Mouse (Mus musculus) ovary, adult 18-20 months (tissue): Measurements from ENCODE around the gene Schip1.

Experiments used
- DNase-seq: peaks from one replicate; pipeline ENCODE4 v3.0.0; 2022; ENCODE audit warnings: low spot score, mixed read lengths

Gene Schip1

DNA sequence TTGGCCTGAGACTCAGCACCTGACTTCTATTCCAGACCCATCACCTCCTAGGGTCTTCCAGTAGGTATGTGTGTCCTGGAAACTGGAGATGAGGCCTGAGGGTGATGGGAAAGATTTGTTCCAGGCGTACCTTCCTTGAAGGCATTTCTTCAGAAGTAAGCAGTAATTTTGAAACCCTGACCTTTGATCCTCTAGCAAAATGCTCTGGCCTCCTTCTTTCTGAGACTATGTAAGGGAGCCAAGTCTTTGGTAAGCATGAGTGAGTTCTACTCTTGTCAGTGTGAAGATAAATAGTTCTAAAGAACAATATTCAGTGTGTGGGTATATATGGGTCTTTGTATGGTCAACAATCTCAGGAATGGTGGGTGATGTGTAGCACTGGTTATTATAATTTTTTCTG lies 65.8 kb downstream of the Schip1 start:
- no peak for DNase-seq

GRCm38 (mm10) chr3:68138833-68139627 lies 74.4 kb downstream of the Schip1 start:
- no peak for DNase-seq

- DNase-seq, result no peak
These were observed 86.1 kb downstream of the Schip1 start for GRCm38 (mm10) chr3:68150688-68151087.

DNA sequence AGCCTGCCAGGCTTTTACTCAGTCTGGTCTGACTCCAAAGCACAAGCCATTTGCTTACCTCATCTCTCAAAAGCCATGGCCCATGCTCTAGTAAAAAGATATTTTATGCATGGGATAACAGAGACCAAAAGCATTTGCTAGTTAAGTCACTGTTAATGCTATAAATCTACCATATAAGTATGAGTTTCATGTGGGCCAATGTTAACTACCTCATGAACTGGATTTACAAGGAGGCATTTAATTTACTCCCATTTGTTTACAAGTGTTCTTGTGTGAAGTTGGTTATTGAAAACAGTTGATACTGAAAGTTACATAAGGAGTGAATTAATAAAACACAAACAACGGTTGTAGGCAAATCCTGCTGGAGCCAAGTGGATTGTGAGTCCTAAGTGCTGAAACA lies 95.6 kb downstream of the Schip1 start:
- no peak for DNase-seq

GRCm38 (mm10) chr3:68160760-68161159 lies 96.2 kb downstream of the Schip1 start:
- DNase-seq, result no peak

GRCm38 (mm10) chr3:68178248-68178647 lies 113.6 kb downstream of the Schip1 start:
- no peak for DNase-seq

GRCm38 (mm10) chr3:68187471-68187870 lies 122.9 kb downstream of the Schip1 start:
- DNase-seq, result no peak

- DNase-seq, result no peak
These were observed 124.5 kb downstream of the Schip1 start for GRCm38 (mm10) chr3:68189100-68189499.

DNA sequence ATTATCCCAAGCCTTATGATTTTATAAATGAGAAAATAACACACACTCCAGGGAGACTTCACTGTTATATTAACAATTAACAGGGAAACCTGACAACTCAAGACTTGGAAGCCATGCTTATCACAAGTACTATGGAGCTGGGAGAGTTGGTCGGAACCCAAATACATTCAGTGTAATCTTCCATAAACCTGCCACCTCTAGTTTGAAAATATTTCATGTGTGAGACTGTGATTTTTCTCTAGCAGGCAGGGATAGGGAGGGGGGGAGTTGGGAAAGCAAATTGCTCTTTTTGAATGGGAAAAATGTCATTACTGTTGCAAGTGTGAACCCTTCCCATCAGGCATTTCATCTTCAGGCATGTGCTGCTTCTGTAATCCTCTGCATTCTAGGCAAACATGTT lies 132.3 kb downstream of the Schip1 start:
- no peak for DNase-seq

GRCm38 (mm10) chr3:68201214-68201613 lies 136.6 kb downstream of the Schip1 start:
- DNase-seq, result no peak

DNA sequence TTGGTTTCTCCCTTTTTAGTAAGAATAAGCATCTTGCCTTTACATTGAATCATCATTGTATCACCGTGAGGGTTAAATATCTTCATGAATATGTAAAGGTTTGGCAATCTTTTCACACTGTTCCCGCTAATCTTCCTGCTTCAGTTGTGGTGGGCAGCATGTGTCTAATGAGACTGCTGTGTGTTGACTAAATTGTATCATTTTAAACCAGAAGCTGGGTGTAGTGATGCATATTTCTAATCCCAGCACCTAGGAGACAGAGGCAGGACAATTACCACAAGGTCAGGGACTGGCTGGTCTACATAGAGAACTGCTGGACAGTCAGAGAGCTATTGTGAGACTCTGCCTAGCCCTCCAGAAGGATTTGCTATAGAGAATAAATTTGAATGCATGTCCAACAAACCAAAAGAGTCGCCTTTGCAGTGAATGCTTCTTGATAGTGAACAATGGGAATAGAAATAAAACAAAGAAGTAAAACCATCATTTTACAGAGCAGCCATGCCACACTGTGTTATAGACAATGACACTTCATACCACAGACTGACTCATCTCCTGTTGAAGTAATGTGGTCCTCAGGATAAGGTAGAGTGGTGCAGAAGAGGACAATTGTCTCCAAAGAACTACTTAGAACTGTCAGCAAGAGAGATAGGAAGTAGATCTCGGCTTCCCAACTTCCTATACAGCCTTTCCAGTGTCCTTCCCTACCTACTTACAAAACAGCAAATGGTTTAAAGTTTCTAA lies 137.7 kb downstream of the Schip1 start:
- no peak for DNase-seq

DNA sequence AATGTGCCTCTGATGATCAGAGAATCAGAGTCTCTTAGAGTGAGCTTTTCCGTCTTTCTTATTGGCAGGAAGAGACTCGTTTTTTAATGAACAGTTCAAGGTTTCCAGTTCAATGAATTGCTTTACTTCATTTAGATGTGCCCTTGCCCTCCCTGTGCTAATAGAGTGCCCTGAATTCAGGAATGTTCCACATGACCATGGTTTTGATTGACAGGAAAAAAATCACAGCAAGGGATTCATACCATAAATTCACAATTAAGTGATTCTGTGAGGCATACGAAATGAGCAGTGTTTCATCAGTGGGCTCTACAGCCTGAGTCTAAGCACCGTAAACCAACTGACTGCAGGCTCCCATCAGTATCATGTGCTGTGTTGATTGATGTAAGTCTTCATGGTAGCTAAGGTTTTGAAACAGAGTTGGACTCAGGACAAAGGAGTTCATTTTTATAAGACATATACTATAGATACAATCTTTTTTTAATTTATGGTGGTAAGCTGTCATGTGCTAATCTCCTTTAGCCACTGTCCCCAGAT lies 139.4 kb downstream of the Schip1 start:
- DNase-seq, result no peak

- DNase-seq, result no peak
These were observed 145.8 kb downstream of the Schip1 start for GRCm38 (mm10) chr3:68210422-68210821.

- DNase-seq, result no peak
These were observed 156.8 kb downstream of the Schip1 start for GRCm38 (mm10) chr3:68221452-68221851.

GRCm38 (mm10) chr3:68239887-68240286 lies 175.3 kb downstream of the Schip1 start:
- no peak for DNase-seq

GRCm38 (mm10) chr3:68243239-68243638 lies 178.6 kb downstream of the Schip1 start:
- no peak for DNase-seq

DNA sequence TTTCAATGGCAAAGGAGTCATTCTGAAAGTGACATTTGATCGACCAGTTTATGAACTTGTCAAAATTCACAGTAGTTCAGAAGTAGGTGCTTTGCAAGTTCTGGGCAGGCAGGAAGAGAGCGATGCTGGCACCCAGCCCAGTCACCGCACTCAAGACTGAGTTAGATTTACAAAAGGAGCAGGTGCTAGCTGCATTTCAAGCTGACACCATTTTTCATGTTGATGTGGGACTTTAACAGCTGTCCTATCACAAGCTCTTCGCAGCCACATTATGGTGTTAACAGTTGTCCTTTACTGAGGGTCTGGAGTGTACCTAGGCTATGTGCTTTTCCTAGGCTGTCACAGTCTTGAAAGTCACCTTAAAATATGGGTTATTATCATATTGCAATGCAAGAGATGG lies 181.6 kb downstream of the Schip1 start:
- no peak for DNase-seq

DNA sequence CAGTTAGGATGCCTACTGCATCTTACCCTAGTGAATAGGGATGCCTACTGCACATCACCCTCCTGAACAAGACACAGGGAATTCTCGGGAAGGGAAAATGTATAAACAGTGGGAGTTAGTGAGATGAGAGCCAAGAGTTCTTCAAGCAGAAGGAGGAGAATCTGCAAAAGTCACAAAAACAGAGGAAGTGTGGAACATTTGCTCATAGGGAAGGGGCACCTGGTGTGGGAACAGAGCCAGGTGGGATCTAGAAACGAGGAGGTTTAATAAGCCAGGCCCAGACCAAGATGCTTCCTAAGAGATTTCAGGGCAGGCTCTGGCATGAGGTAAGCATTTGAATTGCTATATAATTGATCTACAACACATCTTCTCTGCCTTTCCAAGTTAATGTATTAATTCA lies 186.0 kb downstream of the Schip1 start:
- DNase-seq, result no peak

- DNase-seq, result no peak
These were observed 187.7 kb downstream of the Schip1 start for GRCm38 (mm10) chr3:68252335-68252734.

GRCm38 (mm10) chr3:68262304-68262703 lies 197.7 kb downstream of the Schip1 start:
- DNase-seq, result no peak

DNA sequence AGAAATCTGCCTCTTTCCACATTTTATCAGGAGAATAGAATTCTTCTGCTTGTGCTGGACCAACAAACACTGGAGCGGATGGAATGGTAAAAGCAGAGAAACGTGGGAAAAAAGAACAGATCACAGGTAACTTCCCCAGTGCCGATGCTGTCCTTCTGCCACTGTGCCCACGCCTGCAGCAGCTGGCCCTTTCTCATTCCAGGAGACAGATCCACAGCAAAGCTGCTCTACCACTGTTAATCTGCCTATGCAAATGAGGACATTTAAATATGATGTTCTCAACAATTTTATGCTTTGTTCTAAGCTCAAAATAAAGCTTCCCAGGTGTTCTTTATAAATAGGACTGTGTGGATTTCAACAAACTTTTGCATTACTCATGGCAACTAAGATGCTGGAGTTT lies 203.3 kb downstream of the Schip1 start:
- DNase-seq, result no peak

DNA sequence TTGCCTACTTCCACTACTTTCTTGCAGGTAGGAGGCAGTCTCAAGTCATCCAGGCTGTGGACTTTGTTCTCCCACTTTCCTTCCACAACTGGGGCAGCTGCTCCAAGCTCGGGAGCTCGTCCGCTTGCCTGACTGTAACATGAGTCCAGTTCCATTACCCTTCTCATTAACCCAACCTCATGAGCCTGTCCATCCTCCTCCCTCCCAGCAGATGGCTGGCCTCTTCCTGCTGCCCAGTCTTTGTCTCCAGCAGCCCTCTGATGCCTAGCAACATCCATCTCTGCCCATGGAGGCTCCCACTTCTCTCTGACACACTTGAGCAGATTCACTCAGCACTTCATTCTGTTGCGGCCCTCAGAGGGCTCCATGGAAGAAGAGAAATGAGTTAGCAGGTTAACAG lies 204.6 kb downstream of the Schip1 start:
- DNase-seq, result no peak

GRCm38 (mm10) chr3:68270246-68270645 lies 205.6 kb downstream of the Schip1 start:
- DNase-seq, result no peak
